Mouse (Mus musculus): ENCODE measurements around the gene Kcnh1.

The Kcnh1 gene

GRCm38 (mm10) chr1:192266956-192267355 is 76.4 kb downstream of the Kcnh1 start:
- DNase-seq (ENCODE audit: extremely low read depth, insufficient read length, low spot score), result peak; percentile 22

GRCm38 (mm10) chr1:192268878-192269277 is 78.3 kb downstream of the Kcnh1 start:
- no peak for DNase-seq (ENCODE audit: extremely low read depth, insufficient read length, low spot score)

GRCm38 (mm10) chr1:192269911-192270310 is 79.3 kb downstream of the Kcnh1 start:
- DNase-seq (ENCODE audit: extremely low read depth, insufficient read length, low spot score), result no peak

GRCm38 (mm10) chr1:192277801-192278385 is 87.3 kb downstream of the Kcnh1 start:
- DNase-seq (ENCODE audit: extremely low read depth, insufficient read length, low spot score), result no peak

- DNase-seq (ENCODE audit: extremely low read depth, insufficient read length, low spot score), result no peak
Observed at GRCm38 (mm10) chr1:192284340-192284739, 93.8 kb downstream of the Kcnh1 start.

GRCm38 (mm10) chr1:192284950-192285349 is 94.4 kb downstream of the Kcnh1 start:
- no peak for DNase-seq (ENCODE audit: extremely low read depth, insufficient read length, low spot score)

GRCm38 (mm10) chr1:192288456-192288855 is 97.9 kb downstream of the Kcnh1 start:
- no peak for DNase-seq (ENCODE audit: extremely low read depth, insufficient read length, low spot score)

GRCm38 (mm10) chr1:192291286-192291685 is 100.7 kb downstream of the Kcnh1 start:
- no peak for DNase-seq (ENCODE audit: extremely low read depth, insufficient read length, low spot score)

- DNase-seq (ENCODE audit: extremely low read depth, insufficient read length, low spot score), result no peak
Observed at GRCm38 (mm10) chr1:192293391-192293790, 102.8 kb downstream of the Kcnh1 start.

GRCm38 (mm10) chr1:192293921-192294320 is 103.3 kb downstream of the Kcnh1 start:
- no peak for DNase-seq (ENCODE audit: extremely low read depth, insufficient read length, low spot score)

GRCm38 (mm10) chr1:192295243-192295860 is 104.8 kb downstream of the Kcnh1 start:
- DNase-seq (ENCODE audit: extremely low read depth, insufficient read length, low spot score), result no peak

GRCm38 (mm10) chr1:192295902-192296301 is 105.3 kb downstream of the Kcnh1 start:
- no peak for DNase-seq (ENCODE audit: extremely low read depth, insufficient read length, low spot score)

- DNase-seq (ENCODE audit: extremely low read depth, insufficient read length, low spot score), result no peak
Observed at GRCm38 (mm10) chr1:192297481-192298128, 107.0 kb downstream of the Kcnh1 start.

GRCm38 (mm10) chr1:192300417-192300816 is 109.8 kb downstream of the Kcnh1 start:
- DNase-seq (ENCODE audit: extremely low read depth, insufficient read length, low spot score), result no peak

- peak; percentile 21 for DNase-seq (ENCODE audit: extremely low read depth, insufficient read length, low spot score)
Observed at GRCm38 (mm10) chr1:192303615-192304014, 113.0 kb downstream of the Kcnh1 start.

GRCm38 (mm10) chr1:192305155-192305554 is 114.6 kb downstream of the Kcnh1 start:
- DNase-seq (ENCODE audit: extremely low read depth, insufficient read length, low spot score), result no peak

GRCm38 (mm10) chr1:192307055-192307454 is 116.5 kb downstream of the Kcnh1 start:
- peak; percentile 44 for DNase-seq (ENCODE audit: extremely low read depth, insufficient read length, low spot score)

- DNase-seq (ENCODE audit: extremely low read depth, insufficient read length, low spot score), result no peak
Observed at GRCm38 (mm10) chr1:192311298-192311697, 120.7 kb downstream of the Kcnh1 start.

GRCm38 (mm10) chr1:192311851-192312438 is 121.4 kb downstream of the Kcnh1 start:
- DNase-seq (ENCODE audit: extremely low read depth, insufficient read length, low spot score), result no peak

GRCm38 (mm10) chr1:192312446-192312845 is 121.9 kb downstream of the Kcnh1 start:
- no peak for DNase-seq (ENCODE audit: extremely low read depth, insufficient read length, low spot score)

GRCm38 (mm10) chr1:192312998-192313397 is 122.4 kb downstream of the Kcnh1 start:
- no peak for DNase-seq (ENCODE audit: extremely low read depth, insufficient read length, low spot score)

- no peak for DNase-seq (ENCODE audit: extremely low read depth, insufficient read length, low spot score)
Observed at GRCm38 (mm10) chr1:192313571-192313972, 123.0 kb downstream of the Kcnh1 start.
